Mouse (Mus musculus): Measurements from ENCODE around the gene Neu4.

DNA sequence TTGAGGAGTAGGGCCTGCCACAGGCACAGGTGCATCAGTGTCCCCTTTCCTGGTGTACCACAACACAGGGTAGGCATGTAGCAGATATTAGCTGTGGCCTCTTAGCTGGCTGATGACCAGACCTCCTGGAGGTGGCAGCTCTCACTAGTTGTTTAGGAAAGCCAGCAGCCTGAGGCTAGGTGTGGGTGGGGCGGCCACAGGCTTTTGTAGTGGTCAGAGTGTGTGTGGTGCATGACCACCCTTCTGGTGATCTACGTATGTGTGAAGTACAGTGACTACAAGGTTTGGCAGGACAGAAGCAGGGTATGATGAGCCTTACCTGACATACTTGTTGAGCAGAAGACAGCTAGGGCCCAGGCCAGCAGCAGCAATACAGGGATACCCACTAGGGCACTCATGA is 20.1 kb downstream of the Neu4 start:
- no peak for TF ChIP-seq POLR2A (IDR thresholded peaks at IDR 0.05; ENCODE audit: borderline replicate concordance, insufficient read depth, low read length)
- TF ChIP-seq CTCF (IDR thresholded peaks at IDR 0.05; ENCODE audit: borderline replicate concordance, insufficient read depth, low read depth, low read length): no peak
